Mouse (Mus musculus) heart, embryonic 15.5 days (tissue): Measurements from ENCODE around the gene Dbf4. TPM values are rescaled to one million over a fixed set of nuclear protein-coding genes. Genes with fewer than 3 reads are reported as not detected.
A peak's percentile ranks its signal among the peaks of the same experiment; 100 is the strongest.

Source experiments
- ATAC-seq: fragments of 200-750 bp; cut with Nextera tagmentation; replicated peaks from 2 replicates; pipeline ENCODE4 v1.8.0; 2017; ENCODE audit warnings: low read depth, moderate TSS enrichment; ENCODE audit not compliant: insufficient number of reproducible peaks, insufficient read depth, low FRiP score
- H3K27ac ChIP-seq: fragments of 300-500 bp; sonication (generic); 2 replicates; pipeline ENCODE4 v1.5.1; 2015; ENCODE audit warnings: mild to moderate bottlenecking, inconsistent platforms
- H3K27me3 ChIP-seq: fragments of 300-500 bp; sonication (generic); 2 replicates; pipeline ENCODE4 v1.6.1; 2015; ENCODE audit warnings: inconsistent platforms
- H3K36me3 ChIP-seq: fragments of 300-500 bp; sonication (generic); 2 replicates; pipeline ENCODE4 v1.6.1; 2015; ENCODE audit warnings: mild to moderate bottlenecking, inconsistent platforms
- H3K4me1 ChIP-seq: fragments of 300-500 bp; sonication (generic); replicated peaks from 2 replicates; pipeline ENCODE4 v1.6.1; 2015; ENCODE audit warnings: inconsistent platforms
- H3K4me2 ChIP-seq: fragments of 300-500 bp; sonication (generic); 2 replicates; pipeline ENCODE4 v1.6.1; 2015; ENCODE audit warnings: inconsistent platforms, mild to moderate bottlenecking, moderate library complexity
- H3K4me3 ChIP-seq: fragments of 300-500 bp; sonication (generic); 2 replicates; pipeline ENCODE4 v1.5.1; 2015; ENCODE audit warnings: mild to moderate bottlenecking, inconsistent platforms
- H3K9ac ChIP-seq: fragments of 300-500 bp; sonication (generic); 2 replicates; pipeline ENCODE4 v1.6.1; 2015; ENCODE audit warnings: mild to moderate bottlenecking, inconsistent platforms
- H3K9me3 ChIP-seq: fragments of 300-500 bp; sonication (generic); replicated peaks from 2 replicates; pipeline ENCODE4 v1.6.1; 2016; ENCODE audit warnings: inconsistent platforms
- whole genome bisulfite sequencing: fragments of 180-500 bp; shearing (Covaris S2); methylation state at CpG from one replicate; pipeline ENCODE4 v1.1.7; 2015; ENCODE audit warnings: mixed read lengths; 5-methylcytosine and 5-hydroxymethylcytosine counted together
- polyA plus RNA-seq: library from polyadenylated mRNA; unstranded; fragments of >200 nt; fragmentation: Nextera tagmentation; extraction: Ambion mirVana; gene quantifications from 2 replicates; pipeline ENCODE4 v1.2.1, GENCODE M21; 2015

Dbf4 gene
- polyA plus RNA-seq, 1 experiment from 2014 or later: 21.8 TPM

DNA sequence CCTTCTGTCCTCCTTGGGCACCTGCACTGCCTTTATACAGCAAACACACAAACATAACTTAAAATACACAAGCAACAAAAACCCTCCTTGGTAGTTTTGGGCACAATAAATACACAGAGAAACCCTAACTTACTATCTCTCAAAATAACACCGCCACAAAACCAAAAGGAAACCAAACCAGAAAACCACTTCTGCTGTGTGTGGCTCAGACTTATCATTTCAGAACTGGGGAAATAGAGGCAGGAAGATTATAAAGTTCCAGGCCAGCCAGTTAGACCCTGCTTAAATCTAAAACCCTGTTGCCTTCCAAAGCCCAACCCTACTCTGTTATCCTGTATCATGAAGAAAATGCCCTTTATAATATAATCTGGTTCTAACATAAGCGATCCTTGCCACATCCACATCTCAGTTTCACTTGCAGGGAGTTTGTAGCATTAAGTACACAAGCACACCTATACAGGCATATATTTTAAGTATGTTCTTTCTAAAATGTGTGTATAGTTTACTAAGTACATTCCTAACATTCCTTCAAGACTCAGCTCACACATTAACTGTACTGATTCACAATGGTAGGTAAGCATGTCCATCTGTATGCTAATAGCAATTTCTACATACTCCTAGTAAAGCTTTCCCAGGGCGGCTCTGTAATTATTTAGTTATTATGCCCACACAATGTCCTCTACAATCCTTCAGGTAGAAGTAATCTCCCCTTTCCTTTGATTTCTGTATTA, 5.7 kb downstream of the Dbf4 start:
- peaks cover 24% of the 10 kb centered on the region; the same call in 1 of the 2 replicates for H3K36me3 ChIP-seq
- H3K9me3 ChIP-seq: no peaks in the 10 kb centered on the region
- peaks cover 9% of the 10 kb centered on the region for H3K4me1 ChIP-seq
- H3K9ac ChIP-seq: no peak overlapping the region
- H3K27me3 ChIP-seq: no peaks in the 10 kb centered on the region
- ATAC-seq: no peak
- 82% methylated on average over 3 of the region's 3 CpGs for WGBS
- H3K4me2 ChIP-seq: no peak overlapping the region
- no peak overlapping the region for H3K27ac ChIP-seq
- H3K4me3 ChIP-seq: no peak overlapping the region

DNA sequence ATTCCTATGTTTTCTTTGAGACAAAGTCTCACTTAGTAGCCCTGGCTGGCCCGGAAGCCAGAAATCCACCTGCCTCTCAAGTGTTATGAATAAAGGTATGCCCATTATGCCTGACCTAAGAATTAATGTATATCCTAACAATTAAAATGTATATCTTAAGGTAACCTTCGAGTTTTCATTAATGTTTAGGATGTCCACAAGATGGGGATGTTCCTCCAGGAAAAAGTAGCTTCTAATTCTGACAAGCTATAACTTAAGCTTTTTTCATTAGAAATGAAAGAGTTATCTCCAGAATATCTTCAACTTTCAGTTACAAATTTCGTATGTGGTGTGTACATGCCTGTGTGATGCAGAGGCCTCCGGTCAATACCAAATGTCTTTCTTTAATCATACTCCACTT, 13.8 kb downstream of the Dbf4 start:
- H3K36me3 ChIP-seq: peaks cover 46% of the 10 kb centered on the region
- 91% methylated on average over 4 of the region's 4 CpGs for WGBS
- H3K4me2 ChIP-seq: no peak overlapping the region
- no peak overlapping the region for H3K27ac ChIP-seq
- no peaks in the 10 kb centered on the region for H3K27me3 ChIP-seq
- ATAC-seq: no peak
- H3K4me3 ChIP-seq: no peak overlapping the region
- H3K9me3 ChIP-seq: no peaks in the 10 kb centered on the region
- H3K9ac ChIP-seq: no peak overlapping the region
- H3K4me1 ChIP-seq: no peaks in the 10 kb centered on the region

DNA sequence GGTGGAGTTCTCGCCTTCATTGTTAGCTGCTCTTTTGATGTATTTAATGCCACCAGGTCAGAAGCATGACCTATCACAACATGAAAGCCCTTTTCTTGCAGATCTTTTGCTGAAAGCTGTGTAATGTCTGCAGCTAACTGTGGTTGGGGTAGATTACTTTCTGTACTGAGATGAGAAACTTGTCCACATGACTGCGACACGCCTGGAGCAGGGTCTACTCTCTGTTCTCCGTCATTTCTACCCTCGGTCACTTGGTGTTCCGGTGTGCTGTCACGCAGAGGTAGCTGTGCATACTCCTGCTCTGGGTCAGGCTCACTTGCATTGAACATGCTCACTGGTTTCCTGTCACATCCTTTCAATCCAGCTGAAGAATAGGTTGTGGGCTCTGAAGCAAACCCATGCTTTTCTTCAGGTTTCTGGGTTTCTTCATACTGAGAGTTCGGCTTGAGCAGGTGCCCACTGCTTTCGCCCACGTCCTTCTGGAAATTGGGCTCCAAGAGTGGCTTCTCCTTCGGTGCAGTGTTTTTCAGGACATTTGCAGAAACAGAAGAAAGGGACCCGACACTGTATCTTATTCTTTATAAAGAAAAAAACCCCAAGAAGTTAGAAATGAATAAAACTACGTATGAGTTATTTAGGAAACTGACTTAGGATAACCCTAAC, 24.8 kb downstream of the Dbf4 start:
- Histone ChIP-seq H3K4me1 (no peaks in the 10 kb centered on the region), H3K4me3 (no peak overlapping the region), H3K36me3 (peaks cover 33% of the 10 kb centered on the region), H3K27me3 (no peaks in the 10 kb centered on the region), H3K9ac (no peak overlapping the region), H3K4me2 (no peak overlapping the region), H3K9me3 (no peaks in the 10 kb centered on the region), H3K27ac (no peak overlapping the region)
- no peak for ATAC-seq
- 93% methylated on average over 13 of the region's 13 CpGs for WGBS

DNA sequence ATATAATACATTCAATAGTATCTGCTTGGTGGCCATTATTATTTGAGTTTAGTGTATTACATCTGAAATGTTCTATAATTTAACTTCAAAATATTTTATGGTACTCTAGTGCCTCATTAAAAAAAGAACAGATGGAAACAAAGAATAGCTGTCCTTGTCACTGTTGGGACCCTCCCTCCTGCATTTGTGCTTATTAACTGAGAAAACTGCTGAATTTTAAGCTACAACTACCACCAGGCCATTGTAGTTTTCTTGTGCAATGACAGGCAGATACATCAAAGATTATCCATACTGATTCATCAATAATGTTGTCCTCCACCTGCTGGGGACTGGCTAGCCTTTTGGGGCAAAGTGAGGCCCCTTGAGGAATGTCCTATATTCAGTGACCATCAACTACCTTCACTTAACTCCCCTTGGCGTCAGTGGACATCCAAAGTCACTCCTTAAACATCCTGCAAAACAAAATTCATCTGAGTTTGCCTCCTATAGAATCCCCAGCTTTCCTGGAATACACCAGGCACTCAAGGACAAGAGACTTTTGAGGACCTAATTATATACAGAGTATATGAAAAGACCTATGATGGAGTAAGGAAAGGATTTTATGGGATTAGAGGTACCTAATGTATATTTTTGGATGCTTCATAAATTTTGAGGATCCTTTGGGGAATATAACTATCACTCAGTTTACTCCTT, 28.5 kb downstream of the Dbf4 start:
- Histone ChIP-seq H3K36me3 (peaks cover 13% of the 10 kb centered on the region), H3K9me3 (no peaks in the 10 kb centered on the region), H3K9ac (no peak overlapping the region), H3K27ac (no peak overlapping the region), H3K4me3 (no peak overlapping the region), H3K4me1 (no peaks in the 10 kb centered on the region), H3K27me3 (no peaks in the 10 kb centered on the region), H3K4me2 (no peak overlapping the region)
- no peak for ATAC-seq
- WGBS: 72% methylated on average over 1 of the region's 1 CpGs

DNA sequence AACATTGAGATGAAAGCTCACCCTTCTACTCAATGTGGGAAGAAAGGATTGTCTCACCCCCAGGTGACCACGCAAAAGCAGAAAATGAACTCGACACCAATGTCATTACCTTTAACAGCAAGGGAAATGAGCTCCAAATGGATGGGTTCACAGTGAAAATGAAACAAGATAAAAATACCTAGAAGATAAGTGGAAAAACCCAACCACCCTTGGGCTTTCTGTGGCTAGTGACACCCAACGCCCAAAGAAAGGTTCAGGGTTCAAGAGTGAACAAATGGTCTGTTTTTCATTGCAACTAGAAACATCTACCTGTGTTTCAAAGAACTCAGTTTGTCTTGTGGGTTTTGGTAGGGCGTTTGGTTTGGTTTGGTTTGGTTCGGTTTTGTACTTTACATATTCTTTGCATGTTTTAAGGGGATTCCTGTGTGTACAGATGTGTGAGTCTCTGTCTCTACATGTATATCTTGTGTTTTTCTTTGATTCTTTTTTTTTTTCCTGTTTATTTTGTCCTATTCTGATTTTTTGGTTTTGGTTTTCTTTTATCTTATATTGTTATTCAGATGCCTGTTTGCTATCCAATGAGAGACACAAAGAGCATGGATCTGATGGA, 48.1 kb downstream of the Dbf4 start:
- Histone ChIP-seq H3K4me3 (no peak overlapping the region), H3K27me3 (no peaks in the 10 kb centered on the region), H3K9ac (no peak overlapping the region), H3K27ac (no peak overlapping the region), H3K4me2 (no peak overlapping the region), H3K36me3 (no peaks in the 10 kb centered on the region), H3K9me3 (no peaks in the 10 kb centered on the region), H3K4me1 (no peaks in the 10 kb centered on the region)
- no peak for ATAC-seq
- WGBS: 69% methylated on average over 5 of the region's 5 CpGs

DNA sequence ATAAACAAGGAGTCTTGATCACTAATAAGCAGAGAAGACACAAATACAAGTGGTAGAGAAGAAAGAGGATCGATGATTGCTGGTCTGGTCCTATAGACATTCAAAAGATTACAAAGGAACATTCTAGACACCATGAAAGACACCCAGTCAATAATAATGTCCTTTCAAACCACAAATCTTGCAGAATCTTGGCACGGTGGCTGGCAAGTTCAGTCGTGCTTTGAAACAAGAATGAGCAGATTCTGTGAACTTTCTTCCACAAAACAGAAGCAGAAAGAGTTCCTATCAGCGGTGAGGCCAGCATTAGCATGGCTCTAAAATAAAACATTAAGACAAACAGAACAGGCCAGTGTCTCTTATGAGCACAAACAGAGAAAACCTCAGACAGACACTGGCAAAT, 49.1 kb downstream of the Dbf4 start:
- H3K9me3 ChIP-seq: no peaks in the 10 kb centered on the region
- H3K27ac ChIP-seq: no peak overlapping the region
- 79% methylated on average over 4 of the region's 4 CpGs for WGBS
- no peak for ATAC-seq
- H3K4me3 ChIP-seq: no peak overlapping the region
- H3K27me3 ChIP-seq: 0 out of 2 replicates have a peak, but pooled peaks cover 6% of the 10 kb centered on the region
- H3K36me3 ChIP-seq: no peaks in the 10 kb centered on the region
- H3K4me2 ChIP-seq: no peak overlapping the region
- no peaks in the 10 kb centered on the region for H3K4me1 ChIP-seq
- no peak overlapping the region for H3K9ac ChIP-seq

DNA sequence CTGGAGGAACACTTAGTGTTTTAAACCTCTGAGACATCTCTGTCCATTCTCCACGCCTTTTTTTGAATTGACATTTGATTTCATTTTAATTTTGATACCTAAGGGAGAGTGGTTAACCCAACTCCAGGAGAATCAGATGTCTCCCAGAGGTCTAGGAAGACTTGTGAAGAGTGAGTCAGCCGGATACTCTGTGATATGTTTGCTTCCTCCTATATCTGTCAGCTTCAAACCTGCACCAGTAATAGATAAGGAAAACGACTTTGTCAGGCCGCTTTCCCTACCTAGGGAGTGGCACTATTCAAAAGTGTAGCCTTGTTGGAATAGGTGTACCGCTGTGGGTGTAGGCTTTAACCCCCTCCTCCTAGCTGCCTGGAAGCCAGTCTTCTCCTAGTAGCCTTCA, 53.7 kb downstream of the Dbf4 start:
- Histone ChIP-seq H3K4me1 (peaks cover 8% of the 10 kb centered on the region; the same call in 1 of the 2 replicates), H3K4me2 (no peak overlapping the region), H3K27me3 (0 out of 2 replicates have a peak, but pooled peaks cover 6% of the 10 kb centered on the region), H3K9ac (no peak overlapping the region), H3K27ac (no peak overlapping the region), H3K9me3 (no peaks in the 10 kb centered on the region), H3K36me3 (no peaks in the 10 kb centered on the region), H3K4me3 (no peak overlapping the region)
- 69% methylated on average over 5 of the region's 5 CpGs for WGBS
- no peak for ATAC-seq

DNA sequence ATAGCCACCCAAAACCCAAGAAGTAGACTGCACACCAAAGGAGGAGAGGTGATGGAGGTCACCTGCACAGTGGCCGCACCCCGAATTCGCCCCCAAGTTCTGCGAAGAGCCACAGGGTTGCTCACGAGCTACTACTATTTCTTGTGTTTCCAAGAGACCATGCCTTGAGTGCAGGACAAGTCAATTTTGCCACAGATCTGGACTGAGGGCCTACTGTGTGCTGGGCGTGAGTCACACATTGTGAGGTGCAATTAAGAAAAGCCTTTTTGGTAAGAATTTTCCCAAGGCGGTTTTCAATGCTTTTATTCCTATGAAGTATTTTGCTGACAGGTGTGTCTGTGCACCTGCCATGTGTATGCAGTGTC, 54.2 kb downstream of the Dbf4 start:
- ATAC-seq: no peak
- Histone ChIP-seq H3K36me3 (no peaks in the 10 kb centered on the region), H3K4me2 (peak overlapping the region; percentile 96), H3K27ac (no peak overlapping the region), H3K4me1 (peaks cover 8% of the 10 kb centered on the region; the same call in 1 of the 2 replicates), H3K9ac (no peak overlapping the region), H3K4me3 (peak overlapping the region; percentile 82), H3K9me3 (no peaks in the 10 kb centered on the region), H3K27me3 (0 out of 2 replicates have a peak, but pooled peaks cover 6% of the 10 kb centered on the region)
- WGBS: 37% methylated on average over 7 of the region's 7 CpGs

DNA sequence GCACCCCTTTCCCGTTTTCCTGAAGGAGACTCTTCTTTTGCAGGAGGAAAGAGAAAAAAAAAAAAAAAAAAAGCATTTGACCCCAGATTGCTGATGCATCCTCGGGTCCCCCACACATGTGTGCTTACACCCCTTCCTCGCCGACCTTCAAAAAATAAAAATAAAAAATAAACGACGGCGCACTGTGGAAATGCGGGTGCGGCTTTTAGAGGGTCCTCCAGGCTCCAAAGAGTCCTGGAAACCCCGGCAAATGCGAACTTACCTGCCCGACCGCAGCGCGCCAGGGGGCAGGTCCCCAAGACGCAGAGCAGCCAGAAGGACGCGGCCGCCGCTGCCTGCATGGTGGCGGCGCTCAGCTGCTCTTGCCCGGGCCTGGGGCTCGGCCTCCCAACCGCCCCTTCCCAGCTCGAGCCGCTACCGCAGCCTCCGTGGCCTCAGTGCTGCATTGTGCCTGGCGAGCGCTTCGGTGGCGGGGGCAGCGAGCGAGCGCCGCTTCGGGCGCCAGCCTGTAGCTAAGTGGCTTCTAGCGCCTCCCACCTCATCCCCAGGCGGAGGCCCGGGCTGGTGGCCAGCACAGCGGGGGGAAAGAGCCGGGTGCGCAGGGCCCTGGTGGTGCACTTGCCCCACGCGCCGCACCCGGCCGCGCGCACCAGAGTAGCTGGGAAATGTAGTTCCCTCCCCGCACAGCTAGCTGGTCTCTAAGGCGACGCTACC, 54.7 kb downstream of the Dbf4 start, which contains the start of gene Adam22:
TSS of gene Adam22 (minus strand) at position 547 of the 714 bp plus-strand sequence.
- peak; percentile 96 for ATAC-seq
- H3K9ac ChIP-seq: peak within 1 kb of the TSS; percentile 79
- H3K9me3 ChIP-seq: no peaks in the 10 kb centered on the region
- no peaks in the 10 kb centered on the region for H3K36me3 ChIP-seq
- peak within 1 kb of the TSS; percentile 82 for H3K4me3 ChIP-seq
- 0 out of 2 replicates have a peak, but pooled peaks cover 6% of the 10 kb centered on the region for H3K27me3 ChIP-seq
- H3K4me1 ChIP-seq: peaks cover 8% of the 10 kb centered on the region; the same call in 1 of the 2 replicates
- peak within 1 kb of the TSS; percentile 96 for H3K4me2 ChIP-seq
- H3K27ac ChIP-seq: peak within 1 kb of the TSS; percentile 63
- under 1% methylated on average over 55 of the region's 55 CpGs for WGBS

DNA sequence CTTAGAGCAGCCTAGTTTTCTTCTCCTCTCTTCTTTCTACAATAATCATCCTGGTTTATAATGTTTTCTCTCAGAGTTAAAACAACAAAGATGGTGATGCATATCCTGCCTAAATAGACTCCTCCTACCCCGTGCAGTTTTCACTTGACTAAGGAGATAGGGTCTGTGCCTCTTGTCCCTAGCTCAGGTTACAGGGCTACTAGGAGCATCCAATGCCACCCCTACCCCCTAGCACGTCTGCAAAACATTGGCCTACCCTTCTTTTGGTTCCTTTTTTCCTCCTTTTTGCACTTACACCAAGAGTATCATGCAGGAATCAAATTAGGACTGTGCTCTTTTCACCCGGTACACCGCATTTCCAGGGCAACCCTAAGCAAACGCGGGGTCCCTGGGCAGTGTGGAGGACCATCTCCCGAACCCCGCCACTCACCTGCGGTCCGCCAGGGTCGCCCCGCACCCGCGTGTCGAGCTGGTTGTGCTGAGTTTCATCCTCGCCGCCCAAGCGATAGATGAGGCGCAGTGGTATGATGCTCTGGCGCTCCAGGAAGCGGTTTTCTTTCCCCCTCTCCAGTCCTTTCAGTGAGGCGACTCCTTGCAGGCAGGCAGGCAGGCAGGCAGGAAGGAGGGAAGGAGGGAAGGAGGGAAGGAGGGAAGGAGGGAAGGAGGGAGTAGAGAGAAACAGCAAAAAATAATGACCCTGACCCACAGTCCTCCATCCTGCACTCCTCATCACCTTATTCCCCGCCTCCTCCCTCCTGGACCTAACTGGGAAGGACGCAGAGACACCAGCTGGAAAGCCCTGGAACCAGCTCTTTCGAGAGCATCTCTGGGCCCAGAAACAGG, 55.5 kb downstream of the Dbf4 start:
- peaks cover 8% of the 10 kb centered on the region; the same call in 1 of the 2 replicates for H3K4me1 ChIP-seq
- H3K9ac ChIP-seq: peak overlapping the region; percentile 79
- H3K4me2 ChIP-seq: peak overlapping the region; percentile 96
- ATAC-seq: peak; percentile 65
- 2% methylated on average over 24 of the region's 25 CpGs for WGBS
- 0 out of 2 replicates have a peak, but pooled peaks cover 6% of the 10 kb centered on the region for H3K27me3 ChIP-seq
- H3K9me3 ChIP-seq: no peaks in the 10 kb centered on the region
- peak overlapping the region; percentile 82 for H3K4me3 ChIP-seq
- no peaks in the 10 kb centered on the region for H3K36me3 ChIP-seq
- H3K27ac ChIP-seq: no peak overlapping the region
